Mouse (Mus musculus): ENCODE data around the gene Ctxn2. TPM values are rescaled to one million over a fixed set of nuclear protein-coding genes. Genes with fewer than 3 reads are reported as not detected.
"Not testable (repeated sequence)": the region's sequence is repeated elsewhere in the genome, so short reads cannot be mapped to it uniquely, and the experiment has no call there.

Ctxn2 gene
- polyA plus RNA-seq (2014; fragmentation: Nextera tagmentation; extraction: Ambion mirVana): not detected in 2 replicates

GRCm38 (mm10) chr2:125135903-125136811, at the start of gene Ctxn2:
Gene Ctxn2 (plus strand): TSS chr2:125136692.
- peak within 1 kb of the TSS; percentile 96 for H3K4me2 ChIP-seq (ENCODE audit: low read length)
- ATAC-seq (ENCODE audit: insufficient number of reproducible peaks, insufficient read depth, low FRiP score, low read depth): no peak
- peak within 1 kb of the TSS; percentile 46 for H3K9ac ChIP-seq (ENCODE audit: low read length)
- H3K4me1 ChIP-seq (ENCODE audit: control insufficient read depth in 2 of 2, insufficient read depth in 2 of 2, low read length in 2 of 2): peaks cover 6 to 7% of the 10 kb centered on the region in 2 experiments; a peak in 3 of 4 replicates
- H3K4me3 ChIP-seq (ENCODE audit: control insufficient read depth in 1 of 2, insufficient read depth in 1 of 2, low read depth in 1 of 2, low read length in 2 of 2): peak within 1 kb of the TSS; percentile 35
- 0 out of 2 replicates have a peak, but pooled peaks cover 4% of the 10 kb centered on the region for H3K27me3 ChIP-seq (ENCODE audit: control insufficient read depth, insufficient read depth, low read length)
- WGBS: 2% methylated on average over 39 of the region's 39 CpGs
- H3K9me3 ChIP-seq (ENCODE audit: control insufficient read depth, low read length): no peaks in the 10 kb centered on the region
- no peaks in the 10 kb centered on the region for H3K36me3 ChIP-seq (ENCODE audit: control insufficient read depth, insufficient read depth, low read length)
- H3K27ac ChIP-seq (replicated peaks in 1 of 2; ENCODE audit: control insufficient read depth in 1 of 2, insufficient read depth in 1 of 2, low read depth in 2 of 2, low read length in 2 of 2): no peak within 1 kb of the TSS

- 93% methylated on average over 7 of the region's 7 CpGs for WGBS
- H3K9ac ChIP-seq (ENCODE audit: low read length): no peak overlapping the region
- no peak overlapping the region for H3K27ac ChIP-seq (replicated peaks in 1 of 2; ENCODE audit: control insufficient read depth in 1 of 2, insufficient read depth in 1 of 2, low read depth in 2 of 2, low read length in 2 of 2)
- no peak overlapping the region for H3K4me3 ChIP-seq (ENCODE audit: control insufficient read depth in 1 of 2, insufficient read depth in 1 of 2, low read depth in 1 of 2, low read length in 2 of 2)
- peaks cover 68% of the 10 kb centered on the region for H3K36me3 ChIP-seq (ENCODE audit: control insufficient read depth, insufficient read depth, low read length)
- H3K9me3 ChIP-seq (ENCODE audit: control insufficient read depth, low read length): no peaks in the 10 kb centered on the region
- no peaks in the 10 kb centered on the region for H3K27me3 ChIP-seq (ENCODE audit: control insufficient read depth, insufficient read depth, low read length)
- no peak for ATAC-seq (ENCODE audit: insufficient number of reproducible peaks, insufficient read depth, low FRiP score, low read depth)
- H3K4me2 ChIP-seq (ENCODE audit: low read length): no peak overlapping the region
- no peaks in the 10 kb centered on the region for H3K4me1 ChIP-seq (ENCODE audit: control insufficient read depth in 2 of 2, insufficient read depth in 2 of 2, low read length in 2 of 2)
These were observed 47.7 kb upstream of the Ctxn2 start for GRCm38 (mm10) chr2:125088757-125089156.

GRCm38 (mm10) chr2:125092123-125092522, 44.4 kb upstream of the Ctxn2 start:
- H3K9ac ChIP-seq (ENCODE audit: low read length); H3K4me3 ChIP-seq (ENCODE audit: control insufficient read depth in 1 of 2, insufficient read depth in 1 of 2, low read depth in 1 of 2, low read length in 2 of 2); H3K27me3 ChIP-seq (ENCODE audit: control insufficient read depth, insufficient read depth, low read length); H3K27ac ChIP-seq (replicated peaks in 1 of 2; ENCODE audit: control insufficient read depth in 1 of 2, insufficient read depth in 1 of 2, low read depth in 2 of 2, low read length in 2 of 2); H3K4me2 ChIP-seq (ENCODE audit: low read length); H3K4me1 ChIP-seq (ENCODE audit: control insufficient read depth in 2 of 2, insufficient read depth in 2 of 2, low read length in 2 of 2); ATAC-seq (ENCODE audit: insufficient number of reproducible peaks, insufficient read depth, low FRiP score, low read depth); H3K9me3 ChIP-seq (ENCODE audit: control insufficient read depth, low read length): not testable (repeated sequence)
- H3K36me3 ChIP-seq (ENCODE audit: control insufficient read depth, insufficient read depth, low read length): peaks cover 71% of the 10 kb centered on the region
- WGBS: 89% methylated on average over 2 of the region's 3 CpGs

GRCm38 (mm10) chr2:125104491-125104890, 32.0 kb upstream of the Ctxn2 start:
- not testable (repeated sequence) for H3K4me3 ChIP-seq (ENCODE audit: control insufficient read depth in 1 of 2, insufficient read depth in 1 of 2, low read depth in 1 of 2, low read length in 2 of 2)

GRCm38 (mm10) chr2:125106536-125106935, 30.0 kb upstream of the Ctxn2 start:
- ATAC-seq (ENCODE audit: insufficient number of reproducible peaks, insufficient read depth, low FRiP score, low read depth); H3K9ac ChIP-seq (ENCODE audit: low read length); H3K9me3 ChIP-seq (ENCODE audit: control insufficient read depth, low read length); H3K27ac ChIP-seq (replicated peaks in 1 of 2; ENCODE audit: control insufficient read depth in 1 of 2, insufficient read depth in 1 of 2, low read depth in 2 of 2, low read length in 2 of 2); H3K4me2 ChIP-seq (ENCODE audit: low read length); H3K4me1 ChIP-seq (ENCODE audit: control insufficient read depth in 2 of 2, insufficient read depth in 2 of 2, low read length in 2 of 2); H3K4me3 ChIP-seq (ENCODE audit: control insufficient read depth in 1 of 2, insufficient read depth in 1 of 2, low read depth in 1 of 2, low read length in 2 of 2); H3K27me3 ChIP-seq (ENCODE audit: control insufficient read depth, insufficient read depth, low read length): not testable (repeated sequence)
- 96% methylated on average over 4 of the region's 4 CpGs for WGBS
- peaks cover 65% of the 10 kb centered on the region for H3K36me3 ChIP-seq (ENCODE audit: control insufficient read depth, insufficient read depth, low read length)

More at GRCm38 (mm10) chr2:125104491-125104890, 32.0 kb upstream of the Ctxn2 start:
- not testable (repeated sequence) for H3K4me1 ChIP-seq (ENCODE audit: control insufficient read depth in 2 of 2, insufficient read depth in 2 of 2, low read length in 2 of 2); H3K27me3 ChIP-seq (ENCODE audit: control insufficient read depth, insufficient read depth, low read length); H3K4me2 ChIP-seq (ENCODE audit: low read length); H3K9ac ChIP-seq (ENCODE audit: low read length); H3K9me3 ChIP-seq (ENCODE audit: control insufficient read depth, low read length); H3K27ac ChIP-seq (replicated peaks in 1 of 2; ENCODE audit: control insufficient read depth in 1 of 2, insufficient read depth in 1 of 2, low read depth in 2 of 2, low read length in 2 of 2); ATAC-seq (ENCODE audit: insufficient number of reproducible peaks, insufficient read depth, low FRiP score, low read depth)
- H3K36me3 ChIP-seq (ENCODE audit: control insufficient read depth, insufficient read depth, low read length): peaks cover 69% of the 10 kb centered on the region
- WGBS: 94% methylated on average over 13 of the region's 13 CpGs

GRCm38 (mm10) chr2:125119381-125120110, 16.9 kb upstream of the Ctxn2 start:
- WGBS: 55% methylated on average over 6 of the region's 6 CpGs

GRCm38 (mm10) chr2:125122288-125122623, 14.2 kb upstream of the Ctxn2 start:
- no peaks in the 10 kb centered on the region for H3K9me3 ChIP-seq (ENCODE audit: control insufficient read depth, low read length)
- ATAC-seq (ENCODE audit: insufficient number of reproducible peaks, insufficient read depth, low FRiP score, low read depth): no peak
- H3K4me2 ChIP-seq (ENCODE audit: low read length): peak overlapping the region; percentile 77
- H3K27me3 ChIP-seq (ENCODE audit: control insufficient read depth, insufficient read depth, low read length): no peaks in the 10 kb centered on the region
- H3K4me3 ChIP-seq (ENCODE audit: control insufficient read depth in 1 of 2, insufficient read depth in 1 of 2, low read depth in 1 of 2, low read length in 2 of 2): peak overlapping the region; percentile 82 to 87; a peak in 3 of 4 replicates
- H3K4me1 ChIP-seq (ENCODE audit: control insufficient read depth in 2 of 2, insufficient read depth in 2 of 2, low read length in 2 of 2): peaks cover 3 to 29% of the 10 kb centered on the region in 2 experiments
- WGBS: 10% methylated on average over 4 of the region's 4 CpGs
- H3K36me3 ChIP-seq (ENCODE audit: control insufficient read depth, insufficient read depth, low read length): no peaks in the 10 kb centered on the region
- peak overlapping the region; percentile 96 for H3K9ac ChIP-seq (ENCODE audit: low read length)
- H3K27ac ChIP-seq (replicated peaks in 1 of 2; ENCODE audit: control insufficient read depth in 1 of 2, insufficient read depth in 1 of 2, low read depth in 2 of 2, low read length in 2 of 2): peak overlapping the region; percentile 75 to 90; a peak in 2 of 4 replicates

More at GRCm38 (mm10) chr2:125119381-125120110, 16.9 kb upstream of the Ctxn2 start:
- Histone ChIP-seq H3K9me3 (ENCODE audit: control insufficient read depth, low read length) (no peaks in the 10 kb centered on the region), H3K4me2 (ENCODE audit: low read length) (no peak overlapping the region), H3K27ac (replicated peaks in 1 of 2; ENCODE audit: control insufficient read depth in 1 of 2, insufficient read depth in 1 of 2, low read depth in 2 of 2, low read length in 2 of 2) (0 out of 4 replicates have a peak overlapping the region, but pooled peaks of 1 of the 2 experiments have one; percentile 23), H3K4me1 (ENCODE audit: control insufficient read depth in 2 of 2, insufficient read depth in 2 of 2, low read length in 2 of 2) (peaks cover 3 to 29% of the 10 kb centered on the region in 2 experiments), H3K4me3 (ENCODE audit: control insufficient read depth in 1 of 2, insufficient read depth in 1 of 2, low read depth in 1 of 2, low read length in 2 of 2) (no peak overlapping the region), H3K9ac (ENCODE audit: low read length) (no peak overlapping the region), H3K36me3 (ENCODE audit: control insufficient read depth, insufficient read depth, low read length) (peaks cover 18% of the 10 kb centered on the region), H3K27me3 (ENCODE audit: control insufficient read depth, insufficient read depth, low read length) (no peaks in the 10 kb centered on the region)
- ATAC-seq (ENCODE audit: insufficient number of reproducible peaks, insufficient read depth, low FRiP score, low read depth): no peak
